Mouse (Mus musculus): Measurements from ENCODE around the gene Slfn3.

GRCm38 (mm10) chr11:83225371-83225960 is 34.3 kb downstream of the Slfn3 start:
- TF ChIP-seq CTCF (IDR thresholded peaks at IDR 0.05; ENCODE audit: low read depth, low read length), result no peak
- no peak for TF ChIP-seq POLR2A (IDR thresholded peaks at IDR 0.05; ENCODE audit: borderline replicate concordance, low read depth, low read length)
